Mouse (Mus musculus) left cerebral cortex, postnatal 25 days (tissue): ENCODE data around the gene Shisa8. TPM values are rescaled to one million over a fixed set of nuclear protein-coding genes. Genes with fewer than 3 reads are reported as not detected.

Experiments used
- DNase-seq, 2 experiments: peaks; one replicate each; pipeline ENCODE4 v3.0.0; 2022; ENCODE audit warnings: low spot score in 2 of 2, mixed read lengths in 1 of 2
- intact Hi-C: fragments of 180-260 bp; cut with DNase I; formaldehyde crosslinking; loops from one replicate; pipeline ENCODE4 v1.15.1; 2025
- total RNA-seq, 2 experiments: library from RNA; stranded (reverse); gene quantifications; 2 replicates each; pipeline ENCODE4 v1.2.3; 2021

The Shisa8 gene
- total RNA-seq, 2 experiments from 2014 or later, result 2.3 to 4.2 TPM

- intact Hi-C loops, result no loop called here
- no peak for DNase-seq
Measured at GRCm38 (mm10) chr15:82224602-82225215, 12.1 kb upstream of the Shisa8 start.

- no peak for DNase-seq
- intact Hi-C loops, result no loop called here
Measured at GRCm38 (mm10) chr15:82223657-82224601, 11.3 kb upstream of the Shisa8 start, which contains the start of gene Tnfrsf13c. Tnfrsf13c (minus strand) TSS chr15:82224369.

DNA sequence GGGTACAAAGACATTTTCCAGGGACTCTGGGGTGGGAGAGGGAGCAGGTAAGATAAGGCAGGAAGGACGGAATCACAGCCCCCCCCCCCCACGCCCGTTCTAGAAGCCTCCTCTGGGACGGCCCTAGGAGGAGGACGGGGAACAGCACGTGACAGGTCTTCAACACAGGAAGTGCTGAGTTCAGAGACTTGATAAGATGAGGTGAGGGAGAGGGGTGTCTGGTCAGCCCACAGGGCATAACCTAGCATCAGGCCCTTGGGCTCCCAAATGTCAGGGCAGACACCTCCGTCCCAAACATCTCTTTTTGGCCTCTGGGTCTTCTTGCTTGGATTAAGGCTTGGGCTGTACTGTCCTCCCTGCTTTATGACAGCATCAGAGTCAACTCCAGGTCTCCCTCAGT, 10.6 kb upstream of the Shisa8 start:
- DNase-seq, result no peak
- intact Hi-C loops, result no loop called here

GRCm38 (mm10) chr15:82221104-82221860, 8.7 kb upstream of the Shisa8 start:
- DNase-seq, result no peak
- intact Hi-C loops, result no loop called here

- intact Hi-C loops, result no loop called here
- DNase-seq, result no peak
Measured at GRCm38 (mm10) chr15:82220003-82220675, 7.5 kb upstream of the Shisa8 start.

- intact Hi-C loops, result no loop called here
- DNase-seq, result no peak
Measured at GRCm38 (mm10) chr15:82218778-82219666, 6.4 kb upstream of the Shisa8 start.

GRCm38 (mm10) chr15:82217980-82218379, 5.4 kb upstream of the Shisa8 start:
- DNase-seq, result no peak
- intact Hi-C loops, result no loop called here

DNA sequence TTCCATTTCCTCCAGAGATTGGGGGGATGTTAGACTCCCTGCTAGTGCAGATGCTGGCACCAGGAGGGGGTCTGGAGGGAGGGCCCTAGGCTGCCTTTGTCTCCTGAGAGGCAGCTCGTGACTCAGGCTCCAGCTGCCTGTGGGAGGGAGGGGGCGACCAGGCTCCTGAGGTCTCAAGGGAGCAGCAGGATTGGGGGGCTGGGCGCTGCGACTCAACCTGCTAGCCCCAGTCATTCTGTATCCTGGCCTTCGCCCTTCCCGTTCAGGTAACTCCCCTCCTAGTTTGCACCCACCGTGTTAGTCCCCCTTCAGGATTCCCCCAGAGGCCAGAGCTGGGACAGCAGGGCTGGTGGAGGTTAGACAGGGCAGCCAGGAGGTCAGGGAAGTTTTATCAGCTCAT, 4.4 kb upstream of the Shisa8 start:
- intact Hi-C loops, result no loop called here
- no peak for DNase-seq

DNA sequence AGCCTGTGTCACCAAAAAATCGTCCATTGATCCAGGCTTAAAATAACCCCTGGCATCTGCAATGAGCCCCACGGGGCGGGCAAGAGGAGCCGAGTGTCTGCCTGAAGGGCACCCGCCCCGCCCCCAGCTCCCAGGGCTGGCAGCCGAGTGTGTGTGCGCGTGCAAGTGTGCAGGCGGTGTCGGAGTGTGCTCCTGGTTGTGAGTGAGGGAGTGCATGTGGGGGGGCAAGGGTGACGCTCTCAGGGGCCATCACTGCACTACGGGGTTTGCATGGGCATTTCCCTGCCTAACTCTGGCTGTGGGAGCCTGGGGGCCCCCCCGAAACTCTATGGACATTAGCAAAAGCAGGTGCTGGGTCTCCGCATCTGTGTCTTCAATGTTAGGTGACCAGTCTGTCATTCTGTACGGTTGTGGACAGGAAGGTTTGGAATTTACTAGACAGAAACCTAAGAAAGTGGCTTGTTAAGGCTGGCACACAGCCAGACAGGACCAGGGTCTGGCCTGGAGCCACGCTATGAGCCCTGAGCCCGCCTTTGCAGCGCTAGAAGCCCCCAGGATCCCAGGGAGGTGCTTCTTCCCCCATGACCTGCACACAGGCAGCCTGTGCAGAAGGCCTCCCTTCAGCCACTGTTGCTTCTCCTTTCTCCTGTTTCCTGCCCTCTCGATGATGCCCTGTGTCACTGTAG, 3.7 kb upstream of the Shisa8 start:
- intact Hi-C loops, result no loop called here
- no peak for DNase-seq

DNA sequence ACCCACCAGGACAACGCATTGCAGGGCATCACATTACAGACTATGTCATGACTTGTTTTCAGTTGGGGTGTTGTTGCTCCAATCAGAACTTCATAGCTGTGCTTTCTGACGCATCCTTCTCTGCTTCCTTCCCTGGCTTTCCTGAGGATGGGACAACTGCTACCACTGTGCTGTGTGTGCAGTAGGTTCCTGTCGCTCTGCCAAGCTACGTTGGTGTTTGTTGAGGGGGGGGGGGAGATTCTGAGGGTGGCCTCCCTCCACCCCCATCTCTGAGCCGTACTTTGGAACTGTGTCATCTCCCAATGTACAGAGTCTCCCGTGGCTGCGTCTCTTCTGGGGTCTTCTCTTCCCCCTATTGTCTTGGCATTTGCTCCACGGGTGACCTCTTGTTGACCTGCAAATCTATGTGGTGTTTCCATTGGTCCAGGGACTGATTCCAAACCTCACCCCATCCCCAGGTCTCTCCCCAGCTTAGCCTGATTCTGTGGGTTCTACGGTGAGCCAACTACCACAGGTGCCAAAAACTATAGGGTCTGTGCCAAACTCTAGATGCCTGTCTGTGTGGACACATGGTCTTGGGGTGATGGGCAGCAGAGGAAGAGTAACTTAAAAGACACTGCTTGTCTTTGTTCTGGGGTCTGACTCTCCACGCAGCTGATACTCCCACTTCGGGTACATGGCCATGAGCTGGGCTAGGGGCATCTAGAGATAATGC, 2.9 kb upstream of the Shisa8 start:
- intact Hi-C loops, result no loop called here
- peak in 1 of 2 experiments; percentile 33 for DNase-seq

DNA sequence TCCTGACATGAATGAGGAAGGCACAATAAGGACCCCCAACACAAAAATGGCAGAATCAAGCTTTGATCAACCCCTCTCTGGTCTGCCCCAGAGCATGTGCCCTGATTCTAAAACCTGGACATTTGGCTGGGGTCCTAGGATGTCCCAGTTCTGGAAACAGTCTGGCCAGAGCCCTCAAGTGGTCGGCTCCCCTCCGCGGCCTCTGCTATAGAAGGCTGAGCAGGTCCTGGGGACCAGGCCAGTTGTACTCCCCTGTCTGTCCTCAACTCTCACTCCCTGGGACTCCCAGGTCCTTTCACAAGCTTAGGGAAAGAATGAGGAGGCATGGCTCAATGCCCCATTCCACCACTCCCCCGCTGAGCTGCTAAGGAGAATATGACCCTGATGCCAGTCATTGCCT, 607 bp upstream of the Shisa8 start:
- DNase-seq, result no peak
- intact Hi-C loops, result no loop called here

DNA sequence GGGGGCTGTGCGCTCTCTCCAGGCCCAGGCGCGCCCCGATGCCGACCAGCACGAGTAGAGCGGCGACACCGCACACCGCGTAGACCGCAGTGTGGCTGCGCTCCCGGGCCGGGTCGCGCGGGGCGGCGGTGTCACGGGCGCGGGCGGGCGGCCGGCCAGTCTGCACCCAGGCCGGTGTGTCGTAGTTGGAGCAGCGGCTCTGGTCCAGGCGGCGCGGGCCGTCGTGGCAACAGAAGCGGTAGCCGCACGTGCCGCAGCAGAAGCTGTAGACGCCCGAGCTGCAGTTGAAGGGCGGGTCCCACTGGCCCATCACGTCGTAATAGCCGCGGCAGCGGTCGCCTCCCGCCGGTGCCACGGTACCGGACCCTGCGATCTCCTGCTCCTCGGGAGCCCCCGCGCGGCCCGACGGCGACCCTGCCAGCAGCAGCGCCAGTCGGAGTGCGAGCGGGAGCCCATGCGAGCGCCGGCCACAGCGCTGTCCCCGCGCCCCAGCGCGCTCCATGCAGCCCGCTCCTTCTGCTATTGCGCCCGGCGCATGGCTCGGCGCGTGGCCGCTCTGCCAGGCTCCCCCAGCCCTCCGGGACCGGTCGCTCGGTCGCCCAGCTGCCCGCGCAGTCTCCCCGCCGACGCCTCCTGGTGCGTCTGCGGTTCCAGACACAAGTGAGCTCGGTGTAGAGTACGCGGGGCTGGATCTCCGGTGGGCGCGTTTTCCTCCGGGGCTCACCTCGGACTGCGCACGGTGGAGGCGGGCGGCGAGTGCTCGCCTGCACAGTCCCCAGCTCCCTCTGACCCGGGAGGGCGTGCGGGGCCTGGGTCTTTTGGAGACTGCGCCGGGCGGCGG, 484 bp downstream of the Shisa8 start:
- intact Hi-C loops, result no loop called here
- DNase-seq, result no peak

- DNase-seq, result no peak
Measured at GRCm38 (mm10) chr15:82211281-82211680, 1.3 kb downstream of the Shisa8 start.

GRCm38 (mm10) chr15:82210801-82211200, 1.8 kb downstream of the Shisa8 start:
- intact Hi-C loops, result no loop called here
- no peak for DNase-seq

More at GRCm38 (mm10) chr15:82211281-82211680, 1.3 kb downstream of the Shisa8 start:
- intact Hi-C loops, result no loop called here

DNA sequence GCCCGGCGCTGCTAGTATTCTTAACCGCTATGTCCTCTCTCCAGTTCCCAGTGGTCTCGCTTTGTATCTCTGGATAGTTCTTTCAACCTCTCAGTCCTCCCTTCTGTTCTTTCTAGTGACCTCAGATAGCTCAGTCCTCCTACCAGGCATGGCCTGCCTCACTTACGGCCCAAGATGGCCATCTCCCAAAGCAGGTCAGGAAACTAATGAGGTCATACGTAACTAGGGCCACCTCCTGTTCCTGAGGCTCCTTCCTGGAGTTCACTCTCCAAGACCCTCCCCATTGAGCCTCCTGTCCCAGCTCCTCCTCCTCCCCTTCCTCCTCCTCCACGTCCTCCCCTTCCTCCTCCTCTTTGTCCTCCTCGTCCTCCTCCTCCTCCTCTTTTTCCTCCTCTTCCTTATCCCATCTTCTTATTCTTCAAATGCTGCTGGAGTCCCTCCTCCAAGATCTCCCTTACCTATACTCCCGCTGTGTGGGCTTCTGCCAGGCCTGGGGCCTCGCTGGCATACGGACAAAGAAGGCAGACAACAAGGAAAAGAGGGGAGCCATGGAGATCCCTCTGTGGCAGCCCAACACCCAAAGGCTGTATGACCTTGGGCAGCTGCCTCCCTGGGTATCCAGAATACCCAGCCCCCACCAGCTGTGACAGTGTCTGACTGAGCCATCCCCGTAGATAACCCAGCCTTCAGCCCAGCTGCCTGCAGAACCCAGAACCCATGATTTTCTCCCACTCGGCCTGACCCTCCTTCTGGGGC, 3.1 kb downstream of the Shisa8 start:
- DNase-seq, result no peak
- intact Hi-C loops, result no loop called here

DNA sequence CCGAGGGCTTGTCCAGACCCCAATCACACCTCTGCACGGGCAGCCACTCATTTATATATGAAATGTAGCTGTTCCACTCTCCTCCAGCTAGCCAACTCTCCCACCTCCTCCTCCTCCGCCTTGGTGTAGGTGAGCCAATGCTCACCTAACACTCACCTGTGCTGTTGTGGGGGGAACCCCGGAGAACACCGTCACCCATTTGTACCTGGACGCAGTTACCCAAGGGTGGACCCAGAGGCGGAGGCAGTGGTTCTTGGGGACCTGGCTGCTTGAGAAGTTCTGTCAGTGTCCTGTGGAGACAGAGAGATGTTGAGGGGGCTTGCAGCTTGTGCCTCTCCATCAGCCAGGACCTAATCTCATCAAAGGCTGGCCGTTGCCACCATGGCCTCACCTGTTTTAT, 4.3 kb downstream of the Shisa8 start:
- intact Hi-C loops, result no loop called here
- DNase-seq, result no peak
